Mouse (Mus musculus) limb, embryonic 14.5 days (tissue): ENCODE data around the gene Lingo4. TPM values are rescaled to one million over a fixed set of nuclear protein-coding genes. Genes with fewer than 3 reads are reported as not detected.
A peak's percentile ranks its signal among the peaks of the same experiment; 100 is the strongest.

Experiments used
- ATAC-seq: fragments of 200-750 bp; cut with Nextera tagmentation; 2 replicates; pipeline ENCODE4 v1.8.0; 2017; ENCODE audit warnings: low read depth, moderate number of reproducible peaks, moderate TSS enrichment; ENCODE audit not compliant: low FRiP score
- DNase-seq: peaks from one replicate; pipeline ENCODE4 v3.0.0-alpha.2; 2015; ENCODE audit warnings: low spot score
- H3K27ac ChIP-seq: fragments of 300-500 bp; sonication (generic); replicated peaks from 2 replicates; pipeline ENCODE4 v1.5.1; 2014; ENCODE audit warnings: low read depth, mild to moderate bottlenecking, low read length, moderate library complexity, mixed read lengths
- H3K27me3 ChIP-seq: fragments of 300-500 bp; sonication (generic); 2 replicates; pipeline ENCODE4 v1.6.1; 2014; ENCODE audit warnings: low read length, mixed read lengths; ENCODE audit not compliant: control insufficient read depth, insufficient read depth
- H3K36me3 ChIP-seq: fragments of 300-500 bp; sonication (generic); 2 replicates; pipeline ENCODE4 v1.6.1; 2014; ENCODE audit warnings: mild to moderate bottlenecking, low read length, moderate library complexity, mixed read lengths; ENCODE audit not compliant: control insufficient read depth, insufficient read depth
- H3K4me1 ChIP-seq: fragments of 300-500 bp; sonication (generic); 2 replicates; pipeline ENCODE4 v1.6.1; 2014; ENCODE audit warnings: antibody characterized with exemption, low read length, mixed read lengths; ENCODE audit not compliant: control insufficient read depth, insufficient read depth
- H3K4me2 ChIP-seq: fragments of 300-500 bp; sonication (generic); replicated peaks from 2 replicates; pipeline ENCODE4 v1.6.1; 2014; ENCODE audit warnings: low read depth, mild to moderate bottlenecking, low read length, moderate library complexity; ENCODE audit not compliant: severe bottlenecking
- H3K4me3 ChIP-seq: fragments of 300-500 bp; sonication (generic); replicated peaks from 2 replicates; pipeline ENCODE4 v1.5.1; 2014; ENCODE audit warnings: low read length
- H3K9ac ChIP-seq: fragments of 300-500 bp; sonication (generic); 2 replicates; pipeline ENCODE4 v1.6.1; 2014; ENCODE audit warnings: mild to moderate bottlenecking, low read depth, low read length, moderate library complexity; ENCODE audit not compliant: severe bottlenecking
- H3K9me3 ChIP-seq: fragments of 300-500 bp; sonication (generic); 2 replicates; pipeline ENCODE4 v1.6.1; 2016; ENCODE audit warnings: low read length; ENCODE audit not compliant: control insufficient read depth
- POLR2A ChIP-seq: fragments of 200-500 bp; IDR thresholded peaks from 2 replicates; pipeline ENCODE4 v1.8.0; 2012; ENCODE audit warnings: inconsistent platforms, mild to moderate bottlenecking, moderate library complexity, borderline replicate concordance; ENCODE audit not compliant: insufficient read depth, insufficient read length; ENCODE audit errors: extremely low read depth
- WGBS: fragments of 180-500 bp; shearing (Covaris S2); extraction: QIAGEN DNeasy Blood & Tissue Kit; methylation state at CpG from one replicate; pipeline ENCODE4 v1.1.7; 2014; 5-methylcytosine and 5-hydroxymethylcytosine counted together
- polyA plus RNA-seq, 2 experiments: library from polyadenylated mRNA; depleted of rRNA in 1 of 2; stranded (reverse) in 1 of 2; unstranded in 1 of 2; fragments of >200 nt; fragmentation: Nextera tagmentation in 1 of 2; extraction: Ambion mirVana in 1 of 2; gene quantifications; 2 replicates each; pipeline versions ENCODE4 v1.2.1 to v1.2.3; 2012 to 2014

The Lingo4 gene
- polyA plus RNA-seq, 2 experiments = 0.06 TPM; not detected in 1

GRCm38 (mm10) chr3:94443597-94443964, 45.3 kb downstream of the Lingo4 start, which contains the start of gene Oaz3:
Oaz3 (minus strand) TSS chr3:94443915.
- Histone ChIP-seq H3K9ac (peak within 1 kb of the TSS; percentile 84), H3K27ac (0 out of 2 replicates have a peak within 1 kb of the TSS, but pooled peaks have one; percentile 15), H3K9me3 (no peaks in the 10 kb centered on the region), H3K27me3 (no peaks in the 10 kb centered on the region), H3K4me2 (peak within 1 kb of the TSS; percentile 70), H3K36me3 (peaks cover 40% of the 10 kb centered on the region), H3K4me1 (peaks cover 6% of the 10 kb centered on the region; the same call in 1 of the 2 replicates), H3K4me3 (peak within 1 kb of the TSS; percentile 92)
- no peak for ATAC-seq
- WGBS = under 1% methylated on average over 24 of the region's 24 CpGs
- no peak for DNase-seq
- no peak for TF ChIP-seq POLR2A

- DNase-seq (no peak), ATAC-seq (no peak)
- H3K9ac ChIP-seq = no peak overlapping the region
- H3K4me3 ChIP-seq = no peak overlapping the region
- H3K27me3 ChIP-seq = no peaks in the 10 kb centered on the region
- TF ChIP-seq POLR2A = no peak
- no peak overlapping the region for H3K27ac ChIP-seq
- H3K4me2 ChIP-seq = no peak overlapping the region
- no peaks in the 10 kb centered on the region for H3K9me3 ChIP-seq
- H3K36me3 ChIP-seq = peaks cover 40% of the 10 kb centered on the region
- H3K4me1 ChIP-seq = peaks cover 1% of the 10 kb centered on the region; the same call in 1 of the 2 replicates
- WGBS = 84% methylated on average over 2 of the region's 2 CpGs
These were observed 51.1 kb downstream of the Lingo4 start for GRCm38 (mm10) chr3:94449377-94449776.

Other genes with a start within 250 kb of the Lingo4 start
- not detected in 2 replicates for gene Gm10696, start 220.3 kb upstream of the Lingo4 start, polyA plus RNA-seq (2012; rRNA removed)
- gene Gm10696, start 220.3 kb upstream of the Lingo4 start, polyA plus RNA-seq (2014; fragmentation: Nextera tagmentation; extraction: Ambion mirVana) = not detected in 2 replicates
- gene Gm5286, start 201.8 kb upstream of the Lingo4 start, polyA plus RNA-seq (2012; rRNA removed) = not detected in 2 replicates
- gene Gm5286, start 201.8 kb upstream of the Lingo4 start, polyA plus RNA-seq (2014; fragmentation: Nextera tagmentation; extraction: Ambion mirVana) = not detected in 2 replicates
- not detected in 2 replicates for gene Gm4778, start 134.5 kb upstream of the Lingo4 start, polyA plus RNA-seq (2012; rRNA removed)
- gene Gm4778, start 134.5 kb upstream of the Lingo4 start, polyA plus RNA-seq (2014; fragmentation: Nextera tagmentation; extraction: Ambion mirVana) = not detected in 2 replicates
- gene Them4, start 88.4 kb upstream of the Lingo4 start, polyA plus RNA-seq (2012; rRNA removed) = 4.5 and 5.6 TPM in 2 replicates
- gene Them4, start 88.4 kb upstream of the Lingo4 start, polyA plus RNA-seq (2014; fragmentation: Nextera tagmentation; extraction: Ambion mirVana) = 11.8 and 13.1 TPM in 2 replicates
- 10.5 and 17.8 TPM in 2 replicates for gene Them5, start 56.4 kb upstream of the Lingo4 start, polyA plus RNA-seq (2012; rRNA removed)
- gene Them5, start 56.4 kb upstream of the Lingo4 start, polyA plus RNA-seq (2014; fragmentation: Nextera tagmentation; extraction: Ambion mirVana) = 49.3 and 73.5 TPM in 2 replicates
- gene C2cd4d, start 36.1 kb upstream of the Lingo4 start, polyA plus RNA-seq (2012; rRNA removed) = 1.3 and 2.2 TPM in 2 replicates
- 4.4 and 5.0 TPM in 2 replicates for gene C2cd4d, start 36.1 kb upstream of the Lingo4 start, polyA plus RNA-seq (2014; fragmentation: Nextera tagmentation; extraction: Ambion mirVana)
- 2.3 and 3.0 TPM in 2 replicates for gene Rorc, start 25.7 kb upstream of the Lingo4 start, polyA plus RNA-seq (2012; rRNA removed)
- gene Rorc, start 25.7 kb upstream of the Lingo4 start, polyA plus RNA-seq (2014; fragmentation: Nextera tagmentation; extraction: Ambion mirVana) = 2.2 and 2.3 TPM in 2 replicates
- 1.5 and 2.8 TPM in 2 replicates for gene Tdrkh, start 14.8 kb downstream of the Lingo4 start, polyA plus RNA-seq (2012; rRNA removed)
- 7.4 and 8.3 TPM in 2 replicates for gene Tdrkh, start 14.8 kb downstream of the Lingo4 start, polyA plus RNA-seq (2014; fragmentation: Nextera tagmentation; extraction: Ambion mirVana)
- 51.7 and 55.9 TPM in 2 replicates for gene Mrpl9, start 44.8 kb downstream of the Lingo4 start, polyA plus RNA-seq (2012; rRNA removed)
- 52.8 and 63.4 TPM in 2 replicates for gene Mrpl9, start 44.8 kb downstream of the Lingo4 start, polyA plus RNA-seq (2014; fragmentation: Nextera tagmentation; extraction: Ambion mirVana)
- 0.30 and 0.31 TPM in 2 replicates for gene Oaz3, start 45.4 kb downstream of the Lingo4 start, polyA plus RNA-seq (2012; rRNA removed)
- gene Oaz3, start 45.4 kb downstream of the Lingo4 start, polyA plus RNA-seq (2014; fragmentation: Nextera tagmentation; extraction: Ambion mirVana) = 0.26 TPM in 1 of 2 replicates, not detected in the other
- gene Celf3, start 79.8 kb downstream of the Lingo4 start, polyA plus RNA-seq (2012; rRNA removed) = 1.7 and 2.4 TPM in 2 replicates
- gene Celf3, start 79.8 kb downstream of the Lingo4 start, polyA plus RNA-seq (2014; fragmentation: Nextera tagmentation; extraction: Ambion mirVana) = 0.25 and 0.90 TPM in 2 replicates
- gene Riiad1, start 81.8 kb downstream of the Lingo4 start, polyA plus RNA-seq (2012; rRNA removed) = 1.4 and 2.1 TPM in 2 replicates
- gene Riiad1, start 81.8 kb downstream of the Lingo4 start, polyA plus RNA-seq (2014; fragmentation: Nextera tagmentation; extraction: Ambion mirVana) = 3.6 and 3.8 TPM in 2 replicates
- 22.5 and 24.3 TPM in 2 replicates for gene Snx27, start 184.2 kb downstream of the Lingo4 start, polyA plus RNA-seq (2012; rRNA removed)
- 37.2 and 43.0 TPM in 2 replicates for gene Snx27, start 184.2 kb downstream of the Lingo4 start, polyA plus RNA-seq (2014; fragmentation: Nextera tagmentation; extraction: Ambion mirVana)
- gene Gm10972, start 244.6 kb downstream of the Lingo4 start, polyA plus RNA-seq (2012; rRNA removed) = not detected in 2 replicates
- gene Gm10972, start 244.6 kb downstream of the Lingo4 start, polyA plus RNA-seq (2014; fragmentation: Nextera tagmentation; extraction: Ambion mirVana) = not detected in 2 replicates